Mouse (Mus musculus) liver, embryonic 11.5 days (tissue): ENCODE measurements around the gene Cdca4. TPM values are rescaled to one million over a fixed set of nuclear protein-coding genes. Genes with fewer than 3 reads are reported as not detected.
A peak's percentile ranks its signal among the peaks of the same experiment; 100 is the strongest.
"Not testable (repeated sequence)": the region's sequence is repeated elsewhere in the genome, so short reads cannot be mapped to it uniquely, and the experiment has no call there.

Source experiments
- ATAC-seq: fragments of 200-750 bp; cut with Nextera tagmentation; replicated peaks from 2 replicates; pipeline ENCODE4 v1.8.0; 2017; ENCODE audit warnings: moderate number of reproducible peaks, mild to moderate bottlenecking, moderate TSS enrichment, moderate library complexity; ENCODE audit not compliant: low FRiP score
- DNase-seq: peaks from one replicate; pipeline ENCODE4 v3.0.0-alpha.2; 2017; ENCODE audit warnings: low spot score
- H3K27ac ChIP-seq: fragments of 300-500 bp; sonication (generic); 2 replicates; pipeline ENCODE4 v1.5.1; 2014; ENCODE audit warnings: mild to moderate bottlenecking, low read depth, low read length, control low read depth
- H3K27me3 ChIP-seq: fragments of 300-500 bp; sonication (generic); replicated peaks from 2 replicates; pipeline ENCODE4 v1.6.1; 2014; ENCODE audit warnings: low read length, mixed read lengths; ENCODE audit not compliant: control insufficient read depth, insufficient read depth
- H3K36me3 ChIP-seq: fragments of 300-500 bp; sonication (generic); 2 replicates; pipeline ENCODE4 v1.6.1; 2014; ENCODE audit warnings: mild to moderate bottlenecking, low read length, moderate library complexity, mixed read lengths; ENCODE audit not compliant: control insufficient read depth, insufficient read depth
- H3K4me1 ChIP-seq: fragments of 300-500 bp; sonication (generic); replicated peaks from 2 replicates; pipeline ENCODE4 v1.6.1; 2014; ENCODE audit warnings: low read length, mixed read lengths; ENCODE audit not compliant: control insufficient read depth, insufficient read depth
- H3K4me2 ChIP-seq: fragments of 300-500 bp; sonication (generic); 2 replicates; pipeline ENCODE4 v1.6.1; 2014; ENCODE audit warnings: mild to moderate bottlenecking, control low read depth, moderate library complexity
- H3K4me3 ChIP-seq: fragments of 300-500 bp; sonication (generic); 2 replicates; pipeline ENCODE4 v1.5.1; 2014; ENCODE audit warnings: low read depth, low read length, control low read depth
- H3K9ac ChIP-seq: fragments of 300-500 bp; sonication (generic); 2 replicates; pipeline ENCODE4 v1.6.1; 2014; ENCODE audit warnings: low read depth, low read length, control low read depth
- H3K9me3 ChIP-seq: fragments of 300-500 bp; sonication (generic); 2 replicates; pipeline ENCODE4 v1.6.1; 2016; ENCODE audit warnings: low read length, inconsistent platforms, mixed read lengths; ENCODE audit not compliant: control insufficient read depth
- WGBS: fragments of 180-500 bp; shearing (Covaris S2); extraction: QIAGEN DNeasy Blood & Tissue Kit; methylation state at CpG from one replicate; pipeline ENCODE4 v1.1.7; 2014; 5-methylcytosine and 5-hydroxymethylcytosine counted together
- polyA plus RNA-seq: library from polyadenylated mRNA; unstranded; fragments of >200 nt; fragmentation: Nextera tagmentation; extraction: Ambion mirVana; gene quantifications from 2 replicates; pipeline ENCODE4 v1.2.1, GENCODE M21; 2014

The Cdca4 gene
- polyA plus RNA-seq, 1 experiment from 2014 or later, result 111 TPM

- no peak overlapping the region for H3K4me2 ChIP-seq
- H3K4me1 ChIP-seq, result peaks cover 38% of the 10 kb centered on the region
- ATAC-seq, result peak; percentile 42
Observed at GRCm38 (mm10) chr12:112821216-112821615, 8.0 kb downstream of the Cdca4 start.

DNA sequence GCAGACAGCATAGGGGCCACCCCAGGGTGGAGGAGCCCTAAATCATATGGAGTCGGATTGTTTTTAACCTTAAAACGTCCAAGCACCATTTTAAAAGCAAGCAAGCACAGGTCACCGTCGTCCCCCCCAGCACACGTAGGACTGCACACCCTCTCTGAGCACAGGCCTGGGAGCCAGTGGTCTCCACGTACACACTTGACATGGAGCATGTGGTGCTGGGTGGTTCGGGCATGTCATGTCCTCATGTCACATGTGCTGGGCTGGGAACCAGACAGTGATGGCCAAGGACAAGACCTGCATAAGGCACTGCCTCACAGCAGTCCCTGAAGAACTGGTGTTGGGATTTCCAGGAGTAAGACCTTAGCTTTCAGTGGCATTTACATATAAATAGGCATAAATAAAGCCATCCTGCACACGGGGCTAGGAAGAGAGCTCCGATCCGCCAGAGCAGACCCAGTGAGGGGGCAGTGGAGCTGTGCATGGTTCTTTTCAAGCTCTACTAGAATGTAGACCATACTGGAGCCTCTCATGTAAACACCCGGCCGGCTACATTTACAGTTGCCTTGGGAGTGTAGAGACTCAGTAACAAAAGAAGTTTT, 8.7 kb downstream of the Cdca4 start:
- Histone ChIP-seq H3K9ac (no peak overlapping the region), H3K27me3 (no peaks in the 10 kb centered on the region), H3K4me1 (peaks cover 35% of the 10 kb centered on the region), H3K4me3 (no peak overlapping the region), H3K9me3 (no peaks in the 10 kb centered on the region), H3K4me2 (no peak overlapping the region), H3K36me3 (peaks cover 30% of the 10 kb centered on the region), H3K27ac (no peak overlapping the region)
- ATAC-seq (no peak), DNase-seq (no peak)
- WGBS, result 88% methylated on average over 12 of the region's 12 CpGs

More at GRCm38 (mm10) chr12:112821216-112821615, 8.0 kb downstream of the Cdca4 start:
- Histone ChIP-seq H3K27ac (no peak overlapping the region), H3K27me3 (no peaks in the 10 kb centered on the region), H3K4me3 (no peak overlapping the region), H3K9ac (no peak overlapping the region), H3K9me3 (no peaks in the 10 kb centered on the region), H3K36me3 (peaks cover 30% of the 10 kb centered on the region)
- WGBS, result 23% methylated on average over 1 of the region's 1 CpGs
- no peak for DNase-seq

DNA sequence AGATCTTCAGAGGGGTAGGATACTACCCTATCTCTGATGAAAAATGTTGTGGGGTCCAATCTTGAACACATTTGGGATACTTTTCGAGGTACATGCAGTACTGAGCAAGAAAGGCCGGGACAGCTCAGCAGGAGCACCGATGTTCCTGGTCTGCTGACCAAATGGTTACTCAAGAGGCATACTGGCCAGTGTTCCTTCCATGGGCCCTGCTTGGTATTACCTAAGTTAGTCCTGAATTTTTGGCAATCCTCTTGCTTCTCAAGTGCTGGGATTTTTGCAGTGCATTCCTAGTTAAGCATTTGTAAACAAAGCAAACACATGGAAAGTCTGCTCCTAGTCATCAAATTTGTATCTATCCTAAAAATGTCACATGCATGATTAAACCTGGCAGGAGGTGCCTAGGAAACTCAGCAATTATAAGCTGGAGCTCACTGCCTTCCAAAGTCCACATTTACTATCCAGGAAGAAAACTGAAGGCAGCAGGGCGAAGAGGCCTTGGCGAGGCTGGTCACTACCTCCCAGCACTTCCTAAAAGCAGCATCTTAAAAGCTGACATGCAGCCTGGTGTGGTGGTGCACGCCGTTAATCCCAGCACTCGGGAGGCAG, 10.1 kb downstream of the Cdca4 start:
- Histone ChIP-seq H3K4me3 (no peak overlapping the region), H3K27me3 (no peaks in the 10 kb centered on the region), H3K9me3 (no peaks in the 10 kb centered on the region), H3K9ac (no peak overlapping the region), H3K4me2 (no peak overlapping the region), H3K36me3 (peaks cover 28% of the 10 kb centered on the region), H3K4me1 (peaks cover 26% of the 10 kb centered on the region), H3K27ac (no peak overlapping the region)
- DNase-seq (no peak), ATAC-seq (no peak)
- 87% methylated on average over 8 of the region's 8 CpGs for WGBS

DNA sequence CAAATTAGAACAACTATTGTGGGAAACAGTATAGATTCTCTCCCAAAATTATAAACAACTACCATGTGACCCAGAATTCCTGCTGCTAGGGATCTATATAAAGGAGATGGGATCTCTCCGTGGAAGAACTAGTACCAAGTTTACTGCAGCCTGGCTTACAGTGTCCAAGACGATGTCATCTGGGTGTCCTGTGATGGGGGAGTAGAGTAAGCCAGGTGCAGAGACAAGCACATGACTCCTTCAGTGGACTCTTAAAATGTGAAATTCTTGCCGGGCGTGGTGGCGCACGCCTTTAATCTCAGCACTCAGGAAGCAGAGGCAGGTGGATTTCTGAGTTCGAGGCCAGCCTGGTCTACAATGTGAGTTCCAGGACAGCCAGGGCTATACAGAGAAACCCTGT, 12.4 kb downstream of the Cdca4 start:
- H3K4me1 ChIP-seq, H3K27me3 ChIP-seq, H3K4me3 ChIP-seq, H3K9ac ChIP-seq, DNase-seq, ATAC-seq, H3K9me3 ChIP-seq, H3K4me2 ChIP-seq, H3K27ac ChIP-seq: not testable (repeated sequence)
- 82% methylated on average over 7 of the region's 7 CpGs for WGBS
- H3K36me3 ChIP-seq, result peaks cover 23% of the 10 kb centered on the region

DNA sequence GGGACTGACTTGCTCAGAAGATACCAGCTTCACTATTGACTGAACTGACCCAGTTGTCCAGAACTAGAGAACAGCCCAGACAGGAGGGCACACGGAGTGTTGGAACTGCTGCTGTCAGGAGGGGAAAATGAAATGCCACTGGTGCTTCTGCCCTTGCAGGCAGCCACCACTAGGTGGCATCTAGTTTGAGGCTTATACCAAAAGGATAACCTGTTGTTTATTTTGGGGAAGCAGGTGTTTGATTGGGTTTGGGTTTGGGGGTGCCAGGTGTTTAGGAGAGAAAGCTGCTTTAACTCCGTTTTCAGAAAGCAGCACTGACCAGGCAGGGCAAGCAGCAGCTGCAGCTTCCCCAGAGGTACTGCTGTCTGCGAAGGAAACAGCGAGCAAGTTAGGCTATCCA, 12.9 kb downstream of the Cdca4 start:
- no peak overlapping the region for H3K27ac ChIP-seq
- H3K9me3 ChIP-seq, result no peaks in the 10 kb centered on the region
- ATAC-seq, result no peak
- H3K4me3 ChIP-seq, result no peak overlapping the region
- H3K9ac ChIP-seq, result no peak overlapping the region
- no peak overlapping the region for H3K4me2 ChIP-seq
- H3K4me1 ChIP-seq, result 0 out of 2 replicates have a peak, but pooled peaks cover 2% of the 10 kb centered on the region
- no peak for DNase-seq
- peaks cover 19% of the 10 kb centered on the region for H3K36me3 ChIP-seq
- WGBS, result 56% methylated on average over 4 of the region's 4 CpGs
- no peaks in the 10 kb centered on the region for H3K27me3 ChIP-seq

GRCm38 (mm10) chr12:112814682-112815470, 14.3 kb downstream of the Cdca4 start:
- no peak for DNase-seq
- peaks cover 3% of the 10 kb centered on the region; the same call in 1 of the 2 replicates for H3K27me3 ChIP-seq
- WGBS, result 81% methylated on average over 14 of the region's 14 CpGs
- H3K4me1 ChIP-seq, result 0 out of 2 replicates have a peak, but pooled peaks cover 3% of the 10 kb centered on the region
- H3K27ac ChIP-seq, result no peak overlapping the region
- H3K9ac ChIP-seq, result no peak overlapping the region
- no peak overlapping the region for H3K4me3 ChIP-seq
- peaks cover 10% of the 10 kb centered on the region for H3K36me3 ChIP-seq
- no peak for ATAC-seq
- no peaks in the 10 kb centered on the region for H3K9me3 ChIP-seq
- no peak overlapping the region for H3K4me2 ChIP-seq

- 90% methylated on average over 7 of the region's 7 CpGs for WGBS
- no peak overlapping the region for H3K9ac ChIP-seq
Observed at GRCm38 (mm10) chr12:112813370-112813769, 15.9 kb downstream of the Cdca4 start.

GRCm38 (mm10) chr12:112810092-112810885, 18.9 kb downstream of the Cdca4 start:
- Histone ChIP-seq H3K27ac (no peak overlapping the region), H3K4me1 (peaks cover 11% of the 10 kb centered on the region; the same call in 1 of the 2 replicates), H3K4me3 (no peak overlapping the region), H3K9me3 (no peaks in the 10 kb centered on the region), H3K9ac (no peak overlapping the region), H3K4me2 (no peak overlapping the region), H3K36me3 (no peaks in the 10 kb centered on the region), H3K27me3 (peaks cover 10% of the 10 kb centered on the region)
- DNase-seq (no peak), ATAC-seq (no peak)
- 63% methylated on average over 19 of the region's 19 CpGs for WGBS

More at GRCm38 (mm10) chr12:112813370-112813769, 15.9 kb downstream of the Cdca4 start:
- Histone ChIP-seq H3K4me3 (no peak overlapping the region), H3K36me3 (peaks cover 2% of the 10 kb centered on the region), H3K9me3 (no peaks in the 10 kb centered on the region), H3K4me2 (no peak overlapping the region), H3K27me3 (peaks cover 4% of the 10 kb centered on the region; the same call in 1 of the 2 replicates), H3K4me1 (peaks cover 9% of the 10 kb centered on the region; the same call in 1 of the 2 replicates), H3K27ac (no peak overlapping the region)
- no peak for ATAC-seq
- no peak for DNase-seq
